Mouse (Mus musculus): ENCODE measurements around the gene Tmem209. TPM values are rescaled to one million over a fixed set of nuclear protein-coding genes. Genes with fewer than 3 reads are reported as not detected.

Gene Tmem209
- total and polyA plus RNA-seq, 3 experiments: 26.1 to 93.4 (median 35.9) TPM

GRCm38 (mm10) chr6:30459811-30460749, 49.5 kb downstream of the Tmem209 start:
- Histone ChIP-seq H3K79me2 (ENCODE audit: control insufficient read depth, insufficient read depth, low read length, poor library complexity) (no peaks in the 10 kb centered on the region), H3K36me3 (ENCODE audit: control insufficient read depth in 1 of 2, insufficient read depth in 2 of 2, low read length in 2 of 2) (peaks cover 0 to 6% of the 10 kb centered on the region in 2 experiments; a peak in 2 of 4 replicates), H3K4me1 (ENCODE audit: control insufficient read depth in 1 of 2, insufficient read depth in 2 of 2, low read length in 2 of 2) (peaks cover 4 to 16% of the 10 kb centered on the region in 2 experiments; a peak in 3 of 4 replicates), H3K9me3 (replicated peaks; ENCODE audit: insufficient read depth, low read length) (no peaks in the 10 kb centered on the region), H3K27me3 (ENCODE audit: control insufficient read depth in 1 of 2, insufficient read depth in 2 of 2, low read length in 2 of 2) (no peaks in the 10 kb centered on the region), H3K4me3 (ENCODE audit: control insufficient read depth in 1 of 2, insufficient read depth in 1 of 2, low read depth in 2 of 2, low read length in 2 of 2) (no peak overlapping the region), H3K9ac (ENCODE audit: control insufficient read depth, low read depth, low read length, poor library complexity, severe bottlenecking) (no peak overlapping the region), H3K27ac (ENCODE audit: control insufficient read depth, low read depth, low read length) (no peak overlapping the region)
- TF ChIP-seq MYB (IDR thresholded peaks at IDR 0.05; ENCODE audit: low read depth, low read length): no peak
- DNase-seq (ENCODE audit: low read depth, low spot score): no peak

- H3K79me2 ChIP-seq (ENCODE audit: control insufficient read depth, insufficient read depth, low read length, poor library complexity): no peaks in the 10 kb centered on the region
- peaks cover 0 to 6% of the 10 kb centered on the region in 2 experiments; a peak in 2 of 4 replicates for H3K36me3 ChIP-seq (ENCODE audit: control insufficient read depth in 1 of 2, insufficient read depth in 2 of 2, low read length in 2 of 2)
- TF ChIP-seq MAFK (IDR thresholded peaks at IDR 0.05; ENCODE audit: borderline replicate concordance, low read depth, low read length) (no peak), ZKSCAN1 (IDR thresholded peaks at IDR 0.05; ENCODE audit: low read depth, low read length) (no peak), MAX (IDR thresholded peaks at IDR 0.05; ENCODE audit: low read length) (no peak), SIN3A (IDR thresholded peaks at IDR 0.05; ENCODE audit: low read length) (no peak), KAT2A (conservative IDR thresholded peaks at IDR 0.05; ENCODE audit: low read depth, low read length) (no peak), BHLHE40 (IDR thresholded peaks at IDR 0.05; ENCODE audit: borderline replicate concordance, low read depth, low read length) (no peak), POLR2A (IDR thresholded peaks at IDR 0.05; ENCODE audit: control insufficient read depth in 1 of 2, insufficient read depth in 1 of 2, low read depth in 1 of 2, low read length in 2 of 2, poor library complexity in 1 of 2) (no peak), TAL1 (IDR thresholded peaks at IDR 0.05; ENCODE audit: low read length) (no peak), ETS1 (IDR thresholded peaks at IDR 0.05; ENCODE audit: low read depth, low read length) (no peak), EP300 (IDR thresholded peaks at IDR 0.05; ENCODE audit: low read depth in 1 of 2, low read length in 2 of 2) (no peak), ZNF384 (IDR thresholded peaks at IDR 0.05; ENCODE audit: low read depth, low read length) (no peak), ZC3H11A (IDR thresholded peaks at IDR 0.05; ENCODE audit: low read depth, low read length) (no peak), TBP (IDR thresholded peaks at IDR 0.05; ENCODE audit: low read depth, low read length) (no peak), NELFE (IDR thresholded peaks at IDR 0.05; ENCODE audit: low read depth, low read length) (no peak), USF1 (IDR thresholded peaks at IDR 0.05; ENCODE audit: low read depth, low read length) (no peak)
- no peak overlapping the region for H3K4me3 ChIP-seq (ENCODE audit: control insufficient read depth in 1 of 2, insufficient read depth in 1 of 2, low read depth in 2 of 2, low read length in 2 of 2)
- H3K9ac ChIP-seq (ENCODE audit: control insufficient read depth, low read depth, low read length, poor library complexity, severe bottlenecking): no peak overlapping the region
- DNase-seq (ENCODE audit: low read depth, low spot score): no peak
- no peak overlapping the region for H3K27ac ChIP-seq (ENCODE audit: control insufficient read depth, low read depth, low read length)
- no peaks in the 10 kb centered on the region for H3K9me3 ChIP-seq (replicated peaks; ENCODE audit: insufficient read depth, low read length)
- H3K4me1 ChIP-seq (ENCODE audit: control insufficient read depth in 1 of 2, insufficient read depth in 2 of 2, low read length in 2 of 2): peaks cover 4 to 16% of the 10 kb centered on the region in 2 experiments; a peak in 3 of 4 replicates
- H3K27me3 ChIP-seq (ENCODE audit: control insufficient read depth in 1 of 2, insufficient read depth in 2 of 2, low read length in 2 of 2): no peaks in the 10 kb centered on the region
Observed at GRCm38 (mm10) chr6:30459056-30459747, 50.4 kb downstream of the Tmem209 start.
